Mouse (Mus musculus) right cerebral cortex, postnatal 4 days (tissue): Measurements from ENCODE around the gene Gpd1.
A peak's percentile ranks its signal among the peaks of the same experiment; 100 is the strongest.
"Not testable (repeated sequence)": the region's sequence is repeated elsewhere in the genome, so short reads cannot be mapped to it uniquely, and the experiment has no call there.

ENCODE experiments used
- DNase-seq: peaks from one replicate; pipeline ENCODE4 v3.0.0-alpha.2; 2022

The Gpd1 gene

GRCm38 (mm10) chr15:99723120-99723514, 5.8 kb downstream of the Gpd1 start:
- DNase-seq: no peak

- no peak for DNase-seq
Observed at GRCm38 (mm10) chr15:99723515-99724291, 6.4 kb downstream of the Gpd1 start.

GRCm38 (mm10) chr15:99724292-99725021, 7.1 kb downstream of the Gpd1 start:
- DNase-seq: no peak

- DNase-seq: peak; percentile 92
Observed at GRCm38 (mm10) chr15:99725341-99726155, 8.2 kb downstream of the Gpd1 start, which contains the start of gene Cox14. Cox14 (plus strand) TSS chr15:99725618.

- DNase-seq: no peak
Observed at GRCm38 (mm10) chr15:99726549-99726948, 9.2 kb downstream of the Gpd1 start.

- DNase-seq: not testable (repeated sequence)
Observed at GRCm38 (mm10) chr15:99727039-99727438, 9.7 kb downstream of the Gpd1 start.

- DNase-seq: no peak
Observed at GRCm38 (mm10) chr15:99727525-99727924, 10.2 kb downstream of the Gpd1 start.

GRCm38 (mm10) chr15:99728211-99728610, 10.9 kb downstream of the Gpd1 start:
- DNase-seq: no peak

GRCm38 (mm10) chr15:99729056-99729783, 11.9 kb downstream of the Gpd1 start:
- DNase-seq: no peak

- no peak for DNase-seq
Observed at GRCm38 (mm10) chr15:99731167-99731566, 13.9 kb downstream of the Gpd1 start.

- no peak for DNase-seq
Observed at GRCm38 (mm10) chr15:99731678-99732077, 14.4 kb downstream of the Gpd1 start.

GRCm38 (mm10) chr15:99733186-99733585, 15.9 kb downstream of the Gpd1 start:
- DNase-seq: no peak

GRCm38 (mm10) chr15:99735631-99736030, 18.3 kb downstream of the Gpd1 start:
- peak; percentile 100 for DNase-seq

GRCm38 (mm10) chr15:99736675-99737074, 19.4 kb downstream of the Gpd1 start:
- no peak for DNase-seq

- DNase-seq: no peak
Observed at GRCm38 (mm10) chr15:99740229-99740628, 22.9 kb downstream of the Gpd1 start.

GRCm38 (mm10) chr15:99754204-99754603, 36.9 kb downstream of the Gpd1 start:
- DNase-seq: no peak

- no peak for DNase-seq
Observed at GRCm38 (mm10) chr15:99767467-99767866, 50.2 kb downstream of the Gpd1 start.

GRCm38 (mm10) chr15:99768761-99769160, 51.4 kb downstream of the Gpd1 start:
- DNase-seq: no peak

- no peak for DNase-seq
Observed at GRCm38 (mm10) chr15:99771004-99771500, 53.7 kb downstream of the Gpd1 start.

GRCm38 (mm10) chr15:99771601-99772276, 54.4 kb downstream of the Gpd1 start:
- DNase-seq: no peak

GRCm38 (mm10) chr15:99772277-99772880, 55.1 kb downstream of the Gpd1 start:
- DNase-seq: peak; percentile 80

GRCm38 (mm10) chr15:99772881-99772924, 55.4 kb downstream of the Gpd1 start, which contains the start of gene Cers5:
Cers5 (minus strand) TSS chr15:99772885.
- DNase-seq: not testable (repeated sequence)
